Mouse (Mus musculus) limb, embryonic 15.5 days (tissue): ENCODE data around the gene Zfp986. TPM values are rescaled to one million over a fixed set of nuclear protein-coding genes. Genes with fewer than 3 reads are reported as not detected.

Experiments used
- polyA plus RNA-seq: library from polyadenylated mRNA; unstranded; fragments of >200 nt; fragmentation: Nextera tagmentation; extraction: Ambion mirVana; gene quantifications from 2 replicates; pipeline ENCODE4 v1.2.1, GENCODE M21; 2015

Zfp986 gene
- polyA plus RNA-seq, 1 experiment from 2014 or later, result not detected

Other genes with a start within 250 kb of the Zfp986 start
- not detected in 2 replicates for gene Zfp980, start 198.1 kb upstream of the Zfp986 start, polyA plus RNA-seq
- gene Zfp987, start 228.5 kb downstream of the Zfp986 start, polyA plus RNA-seq, result 0.09 TPM in 2 replicates